In genomic region chr19:43939171-43939768, GRCm38 (mm10) we compare ENCODE assay signal across 8 mouse cellular contexts. TPM values are rescaled to one million over a fixed set of nuclear protein-coding genes. Genes with fewer than 3 reads are reported as not detected.
DNase-seq lines count a peak whose midpoint lies in the region; ATAC-seq and TF ChIP-seq lines count a peak whose summit lies in the region.

No protein-coding gene starts in this region.

- ATAC-seq in kidney, embryonic 14.5 days (ENCODE audit: low FRiP score, low TSS enrichment): no peak
- ATAC-seq in hindbrain, embryonic 16.5 days: peak; percentile 45
- 0 out of 2 replicates have a peak, but pooled peaks have one; percentile 11 for ATAC-seq in midbrain, embryonic 15.5 days (replicated peaks)

- H3K36me3 ChIP-seq in kidney, embryonic 14.5 days (ENCODE audit: control insufficient read depth, insufficient read depth, low read length): no peaks in the 10 kb centered on the region
- no peaks in the 10 kb centered on the region for H3K36me3 ChIP-seq in hindbrain, embryonic 16.5 days (ENCODE audit: control insufficient read depth, insufficient read depth, low read length)
- H3K36me3 ChIP-seq in midbrain, embryonic 15.5 days (replicated peaks): no peaks in the 10 kb centered on the region

- WGBS in kidney, embryonic 14.5 days: 18% methylated on average over 16 of the region's 16 CpGs
- WGBS in bone marrow, adult 2 months: 9% methylated on average over 16 of the region's 16 CpGs
- WGBS in hindbrain, embryonic 16.5 days: 29% methylated on average over 16 of the region's 16 CpGs
- 29% methylated on average over 16 of the region's 16 CpGs for WGBS in midbrain, embryonic 15.5 days

- no peak for TF ChIP-seq CTCF in bone marrow, adult 2 months (IDR thresholded peaks at IDR 0.05; ENCODE audit: control insufficient read depth, insufficient read depth, low read length)

- peak overlapping the region; percentile 70 for H3K4me2 ChIP-seq in kidney, embryonic 14.5 days (replicated peaks; ENCODE audit: low read depth, low read length)
- peak overlapping the region; percentile 76 for H3K4me2 ChIP-seq in hindbrain, embryonic 16.5 days (ENCODE audit: low read length)
- peak overlapping the region; percentile 58 for H3K4me2 ChIP-seq in midbrain, embryonic 15.5 days

- peak overlapping the region; percentile 79 for H3K9ac ChIP-seq in kidney, embryonic 14.5 days (ENCODE audit: low read depth, low read length)
- peak overlapping the region; percentile 87 for H3K9ac ChIP-seq in hindbrain, embryonic 16.5 days (ENCODE audit: low read depth, low read length)
- H3K9ac ChIP-seq in midbrain, embryonic 15.5 days: peak overlapping the region; percentile 54

- no peaks in the 10 kb centered on the region for H3K27me3 ChIP-seq in kidney, embryonic 14.5 days (ENCODE audit: control insufficient read depth, insufficient read depth, low read length)
- H3K27me3 ChIP-seq in hindbrain, embryonic 16.5 days (replicated peaks; ENCODE audit: control insufficient read depth, insufficient read depth, low read length): no peaks in the 10 kb centered on the region
- H3K27me3 ChIP-seq in midbrain, embryonic 15.5 days (replicated peaks): 0 out of 2 replicates have a peak, but pooled peaks cover 2% of the 10 kb centered on the region

- no peak for DNase-seq in kidney, postnatal 36 days
- DNase-seq in thymus, adult 18-20 months: no peak
- DNase-seq in kidney, adult 18-20 months: no peak
- DNase-seq in thymus, postnatal 25 days: no peak

- H3K27ac ChIP-seq in kidney, embryonic 14.5 days (ENCODE audit: low read depth, low read length): no peak overlapping the region
- H3K27ac ChIP-seq in bone marrow, adult 2 months (ENCODE audit: control insufficient read depth, insufficient read depth, low read depth, low read length, poor library complexity): peak overlapping the region; percentile 25; the same call in 1 of the 2 replicates
- H3K27ac ChIP-seq in hindbrain, embryonic 16.5 days (ENCODE audit: low read depth, low read length): no peak overlapping the region
- no peak overlapping the region for H3K27ac ChIP-seq in midbrain, embryonic 15.5 days

- H3K4me1 ChIP-seq in kidney, embryonic 14.5 days (ENCODE audit: control insufficient read depth, insufficient read depth, low read length): peaks cover 8% of the 10 kb centered on the region; the same call in 1 of the 2 replicates
- no peaks in the 10 kb centered on the region for H3K4me1 ChIP-seq in bone marrow, adult 2 months (ENCODE audit: control insufficient read depth, insufficient read depth, low read length)
- H3K4me1 ChIP-seq in hindbrain, embryonic 16.5 days (ENCODE audit: control insufficient read depth, insufficient read depth, low read depth, low read length): peaks cover 10% of the 10 kb centered on the region
- peaks cover 9% of the 10 kb centered on the region for H3K4me1 ChIP-seq in midbrain, embryonic 15.5 days

- H3K4me3 ChIP-seq in kidney, embryonic 14.5 days (ENCODE audit: low read length): peak overlapping the region; percentile 76
- peak overlapping the region; percentile 77 for H3K4me3 ChIP-seq in bone marrow, adult 2 months (replicated peaks; ENCODE audit: control insufficient read depth, low read depth, low read length)
- H3K4me3 ChIP-seq in hindbrain, embryonic 16.5 days (ENCODE audit: low read length): peak overlapping the region; percentile 84
- H3K4me3 ChIP-seq in midbrain, embryonic 15.5 days: peak overlapping the region; percentile 58

- TF ChIP-seq POLR2A in bone marrow, adult 2 months (IDR thresholded peaks at IDR 0.05; ENCODE audit: borderline replicate concordance, control insufficient read depth, low read depth, low read length): no peak

- H3K9me3 ChIP-seq in kidney, embryonic 14.5 days (ENCODE audit: control insufficient read depth, low read length): no peaks in the 10 kb centered on the region
- H3K9me3 ChIP-seq in hindbrain, embryonic 16.5 days (ENCODE audit: control insufficient read depth, low read length): no peaks in the 10 kb centered on the region
- H3K9me3 ChIP-seq in midbrain, embryonic 15.5 days: no peaks in the 10 kb centered on the region

RNA-seq across cellular contexts. Expression of gene Dnmbp, which starts 0.7 kb away (rescaled TPM):
- 21.5 and 24.2 TPM in 2 replicates for polyA plus RNA-seq in kidney, embryonic 14.5 days (2014; fragmentation: Nextera tagmentation; extraction: Ambion mirVana)
- 2.7 and 6.1 TPM in 2 replicates for polyA plus RNA-seq in bone marrow, adult 2 months (2011; ENCODE audit: insufficient read depth, insufficient read length, low replicate concordance, missing spikeins)
- polyA plus RNA-seq in hindbrain, embryonic 16.5 days (2015; fragmentation: Nextera tagmentation; extraction: Ambion mirVana): 8.1 and 8.9 TPM in 2 replicates
- polyA plus RNA-seq in midbrain, embryonic 15.5 days (2015; fragmentation: Nextera tagmentation; extraction: Ambion mirVana): 8.1 and 8.8 TPM in 2 replicates

RNA-seq across cellular contexts. Expression of gene Cpn1, which starts 47.1 kb away (rescaled TPM):
- polyA plus RNA-seq in kidney, embryonic 14.5 days (2014; fragmentation: Nextera tagmentation; extraction: Ambion mirVana): 20.3 and 32.3 TPM in 2 replicates
- not detected in 2 replicates for polyA plus RNA-seq in bone marrow, adult 2 months (2011; ENCODE audit: insufficient read depth, insufficient read length, low replicate concordance, missing spikeins)
- 0.26 and 0.70 TPM in 2 replicates for polyA plus RNA-seq in hindbrain, embryonic 16.5 days (2015; fragmentation: Nextera tagmentation; extraction: Ambion mirVana)
- 0.26 and 0.41 TPM in 2 replicates for polyA plus RNA-seq in midbrain, embryonic 15.5 days (2015; fragmentation: Nextera tagmentation; extraction: Ambion mirVana)

Comparison
In these comparisons a context has a peak if more than half of its experiments do, and no peak if none do; other contexts are left out.
1. RNA of gene Cpn1, which starts 47.1 kb away (polyA plus RNA-seq): 20.3 to 32.3 TPM in kidney, embryonic 14.5 days; not detected in bone marrow, adult 2 months, 0.26 to 0.70 TPM in hindbrain, embryonic 16.5 days and 0.26 to 0.41 TPM in midbrain, embryonic 15.5 days; every median in the first group is over 10 times any median in the second.
2. Peak in every context shown above with its lines, with median percentiles within 50 percentile points of each other: H3K4me2 ChIP-seq, H3K4me3 ChIP-seq and H3K9ac ChIP-seq.